Mouse (Mus musculus): ENCODE results near the gene Ptch2. TPM values are rescaled to one million over a fixed set of nuclear protein-coding genes. Genes with fewer than 3 reads are reported as not detected.

Ptch2 gene
- total RNA-seq, 2 experiments from 2014 or later = 2.3 to 3.0 TPM

- DNase-seq = no peak
These were observed 9.3 kb downstream of the Ptch2 start for GRCm38 (mm10) chr4:117105127-117105526.

- DNase-seq = no peak
These were observed 12.1 kb downstream of the Ptch2 start for GRCm38 (mm10) chr4:117107813-117108523.

- DNase-seq = no peak
These were observed 12.6 kb downstream of the Ptch2 start for GRCm38 (mm10) chr4:117108524-117108849.

- no peak for DNase-seq
These were observed 13.5 kb downstream of the Ptch2 start for GRCm38 (mm10) chr4:117109330-117109729.

- no peak for DNase-seq
These were observed 14.4 kb downstream of the Ptch2 start for GRCm38 (mm10) chr4:117110249-117110648.

GRCm38 (mm10) chr4:117110985-117111384, 15.1 kb downstream of the Ptch2 start:
- DNase-seq = no peak

- no peak for DNase-seq
These were observed 17.4 kb downstream of the Ptch2 start for GRCm38 (mm10) chr4:117113237-117113636.

- DNase-seq = no peak
These were observed 19.7 kb downstream of the Ptch2 start for GRCm38 (mm10) chr4:117115592-117115991.

GRCm38 (mm10) chr4:117117931-117118330, 22.1 kb downstream of the Ptch2 start:
- DNase-seq = no peak

- no peak for DNase-seq
These were observed 23.8 kb downstream of the Ptch2 start for GRCm38 (mm10) chr4:117119636-117120035.

- no peak for DNase-seq
These were observed 24.2 kb downstream of the Ptch2 start for GRCm38 (mm10) chr4:117120052-117120444.

- DNase-seq = peak; percentile 93
These were observed 24.9 kb downstream of the Ptch2 start for GRCm38 (mm10) chr4:117120445-117121414.

GRCm38 (mm10) chr4:117122209-117122608, 26.3 kb downstream of the Ptch2 start:
- DNase-seq = no peak

GRCm38 (mm10) chr4:117123546-117124217, 27.8 kb downstream of the Ptch2 start:
- DNase-seq = no peak

GRCm38 (mm10) chr4:117124218-117124517, 28.3 kb downstream of the Ptch2 start:
- DNase-seq = no peak

GRCm38 (mm10) chr4:117124518-117125347, 28.9 kb downstream of the Ptch2 start:
- DNase-seq = no peak

- peak; percentile 68 to 81 for DNase-seq
These were observed 29.6 kb downstream of the Ptch2 start, which contains the start of gene Btbd19 for GRCm38 (mm10) chr4:117125348-117125909. Gene Btbd19 (minus strand): TSS chr4:117125725.

- no peak for DNase-seq
These were observed 30.2 kb downstream of the Ptch2 start for GRCm38 (mm10) chr4:117125910-117126674.

GRCm38 (mm10) chr4:117126675-117127290, 30.9 kb downstream of the Ptch2 start, which contains the start of gene Tctex1d4:
Gene Tctex1d4 (plus strand): TSS chr4:117126794.
- DNase-seq = no peak

GRCm38 (mm10) chr4:117127991-117128686, 32.3 kb downstream of the Ptch2 start:
- DNase-seq = no peak

Measured in layer of hippocampus, postnatal 36 days (tissue).